Mouse (Mus musculus) spleen, adult 2 months (tissue): ENCODE measurements around the gene Glt28d2. TPM values are rescaled to one million over a fixed set of nuclear protein-coding genes. Genes with fewer than 3 reads are reported as not detected.

Experiments used
- DNase-seq, 2 experiments: peaks; one replicate each; pipeline versions ENCODE4 v3.0.0 to v3.0.0-alpha.2; 2012 to 2021; ENCODE audit warnings: low spot score in 2 of 2, low read depth in 1 of 2
- H3K27ac ChIP-seq: fragments of 200-500 bp; 2 replicates; pipeline ENCODE4 v1.5.1; 2012; ENCODE audit warnings: low read length, inconsistent platforms; ENCODE audit not compliant: insufficient read depth
- H3K27me3 ChIP-seq: fragments of 200-500 bp; 2 replicates; pipeline ENCODE4 v1.6.1; 2012; ENCODE audit warnings: mild to moderate bottlenecking, moderate library complexity, low read length, inconsistent platforms; ENCODE audit not compliant: control insufficient read depth, insufficient read depth
- H3K36me3 ChIP-seq: fragments of 200-500 bp; 2 replicates; pipeline ENCODE4 v1.6.1; 2012; ENCODE audit warnings: mild to moderate bottlenecking, low read length, inconsistent platforms; ENCODE audit not compliant: control insufficient read depth, insufficient read depth
- H3K4me1 ChIP-seq: fragments of 200-500 bp; 2 replicates; pipeline ENCODE4 v1.6.1; 2011; ENCODE audit warnings: inconsistent platforms; ENCODE audit not compliant: control insufficient read depth, insufficient read depth, insufficient read length
- H3K4me3 ChIP-seq: fragments of 200-500 bp; 2 replicates; pipeline ENCODE4 v1.5.1; 2011; ENCODE audit warnings: mild to moderate bottlenecking, inconsistent platforms; ENCODE audit not compliant: insufficient read depth, insufficient read length; ENCODE audit errors: extremely low read depth
- CTCF ChIP-seq: fragments of 200-500 bp; IDR thresholded peaks from 2 replicates; pipeline ENCODE4 v1.5.1; 2011; ENCODE audit warnings: mild to moderate bottlenecking, inconsistent platforms; ENCODE audit not compliant: insufficient read depth, insufficient read length, insufficient replicate concordance; ENCODE audit errors: extremely low read depth
- POLR2A ChIP-seq: fragments of 200-500 bp; IDR thresholded peaks from 2 replicates; pipeline ENCODE4 v1.6.1; 2011; ENCODE audit warnings: low read depth, low read length, inconsistent platforms
- WGBS: fragments of 180-500 bp; shearing (Covaris S2); methylation state at CpG from one replicate; pipeline ENCODE4 v1.1.7; 2018; 5-methylcytosine and 5-hydroxymethylcytosine counted together
- polyA plus RNA-seq: library from polyadenylated mRNA; depleted of rRNA; stranded (reverse); fragments of >200 nt; gene quantifications from 2 replicates; pipeline ENCODE4 v1.2.3, GENCODE M21; 2012

The Glt28d2 gene
- polyA plus RNA-seq, 1 experiment: 0.11 TPM

- Histone ChIP-seq H3K4me1 (no peaks in the 10 kb centered on the region), H3K4me3 (no peak overlapping the region), H3K27ac (no peak overlapping the region), H3K27me3 (no peaks in the 10 kb centered on the region), H3K36me3 (no peaks in the 10 kb centered on the region)
- no peak for DNase-seq
- WGBS: 82% methylated on average over 6 of the region's 6 CpGs
- TF ChIP-seq POLR2A (no peak), CTCF (no peak)
Observed at GRCm38 (mm10) chr3:85845341-85845740, 42.0 kb downstream of the Glt28d2 start.

GRCm38 (mm10) chr3:85842881-85843218, 44.5 kb downstream of the Glt28d2 start:
- H3K4me3 ChIP-seq: no peak overlapping the region
- H3K27ac ChIP-seq: no peak overlapping the region
- H3K27me3 ChIP-seq: no peaks in the 10 kb centered on the region
- H3K4me1 ChIP-seq: no peaks in the 10 kb centered on the region
- TF ChIP-seq CTCF (no peak), POLR2A (no peak)
- no peak for DNase-seq
- no peaks in the 10 kb centered on the region for H3K36me3 ChIP-seq

GRCm38 (mm10) chr3:85842177-85842880, 45.0 kb downstream of the Glt28d2 start:
- H3K27me3 ChIP-seq: no peaks in the 10 kb centered on the region
- no peaks in the 10 kb centered on the region for H3K36me3 ChIP-seq
- 41% methylated on average over 9 of the region's 9 CpGs for WGBS
- H3K4me1 ChIP-seq: no peaks in the 10 kb centered on the region
- TF ChIP-seq POLR2A (no peak), CTCF (no peak)
- no peak overlapping the region for H3K4me3 ChIP-seq
- DNase-seq: no peak
- no peak overlapping the region for H3K27ac ChIP-seq

GRCm38 (mm10) chr3:85841454-85842176, 45.7 kb downstream of the Glt28d2 start:
- no peak for DNase-seq
- Histone ChIP-seq H3K27ac (no peak overlapping the region), H3K4me1 (no peaks in the 10 kb centered on the region), H3K27me3 (no peaks in the 10 kb centered on the region), H3K36me3 (no peaks in the 10 kb centered on the region), H3K4me3 (no peak overlapping the region)
- TF ChIP-seq CTCF (no peak), POLR2A (no peak)
- WGBS: 81% methylated on average over 2 of the region's 2 CpGs

GRCm38 (mm10) chr3:85833627-85834026, 53.7 kb downstream of the Glt28d2 start:
- Histone ChIP-seq H3K36me3 (no peaks in the 10 kb centered on the region), H3K4me1 (no peaks in the 10 kb centered on the region), H3K27ac (no peak overlapping the region), H3K27me3 (no peaks in the 10 kb centered on the region), H3K4me3 (no peak overlapping the region)
- DNase-seq: no peak
- no peak for TF ChIP-seq POLR2A
- no peak for TF ChIP-seq CTCF
- 76% methylated on average over 1 of the region's 1 CpGs for WGBS

GRCm38 (mm10) chr3:85832490-85833155, 54.7 kb downstream of the Glt28d2 start:
- 90% methylated on average over 10 of the region's 10 CpGs for WGBS
- no peak for DNase-seq
- Histone ChIP-seq H3K27ac (no peak overlapping the region), H3K36me3 (no peaks in the 10 kb centered on the region), H3K4me1 (no peaks in the 10 kb centered on the region), H3K27me3 (no peaks in the 10 kb centered on the region), H3K4me3 (no peak overlapping the region)
- TF ChIP-seq CTCF (no peak), POLR2A (no peak)
